Mouse (Mus musculus): ENCODE data around the gene Zfp72. TPM values are rescaled to one million over a fixed set of nuclear protein-coding genes. Genes with fewer than 3 reads are reported as not detected.

Gene Zfp72
- polyA plus RNA-seq, 1 experiment from 2014 or later, result 5.4 TPM

GRCm38 (mm10) chr13:74350435-74350906 lies 40.2 kb downstream of the Zfp72 start:
- peak; percentile 36; the same call in 1 of the 2 replicates for ATAC-seq (ENCODE audit: borderline replicate concordance, extremely low read depth, low FRiP score, low TSS enrichment)
- Histone ChIP-seq H3K27ac (peak overlapping the region; percentile 25), H3K36me3 (peaks cover 17% of the 10 kb centered on the region), H3K4me3 (peak overlapping the region; percentile 74), H3K9ac (peak overlapping the region; percentile 83), H3K9me3 (no peaks in the 10 kb centered on the region), H3K4me1 (peaks cover 15% of the 10 kb centered on the region), H3K4me2 (peak overlapping the region; percentile 58), H3K27me3 (no peaks in the 10 kb centered on the region)
- WGBS, result under 1% methylated on average over 15 of the region's 15 CpGs

DNA sequence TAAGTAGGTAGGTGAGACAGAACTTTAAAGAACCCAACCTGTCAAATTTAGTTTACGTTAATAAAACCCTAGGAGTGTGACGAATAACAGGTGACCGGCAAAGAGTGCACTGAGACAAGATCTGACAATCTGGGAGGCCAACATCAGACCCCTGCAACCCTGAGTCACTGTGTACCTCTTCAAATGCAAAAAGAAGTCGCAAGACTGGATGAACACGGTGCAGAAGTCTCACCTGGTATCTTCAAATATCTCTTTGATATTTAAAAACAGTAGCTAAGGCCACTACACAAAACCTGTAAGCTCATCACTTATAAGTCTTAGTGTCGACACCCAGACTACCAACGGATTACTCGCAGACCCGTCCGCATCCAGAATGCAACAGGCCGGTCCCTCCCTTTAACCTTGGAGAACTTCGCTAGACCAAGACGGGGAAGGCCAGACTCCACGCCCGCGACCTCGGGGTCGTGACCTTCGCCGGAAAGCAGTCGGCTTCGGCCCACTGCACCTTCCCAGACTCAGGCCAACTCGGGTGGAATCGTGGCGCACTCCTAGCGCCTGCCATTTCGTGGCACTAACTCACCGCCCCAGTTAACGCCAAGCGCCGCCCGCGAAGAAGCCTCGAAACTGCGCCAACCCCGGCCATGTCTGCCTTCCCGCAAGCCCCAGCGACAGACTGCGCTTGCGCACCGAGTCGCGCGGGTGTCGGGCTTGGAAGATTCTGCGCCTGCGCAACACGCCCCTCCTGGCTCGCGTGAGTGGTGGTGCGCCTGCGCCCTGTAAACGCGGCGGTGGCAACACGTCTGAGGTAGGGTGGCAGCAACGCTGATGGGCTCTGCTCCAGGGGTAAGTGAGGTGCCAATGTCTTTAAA lies 40.8 kb downstream of the Zfp72 start, which contains the start of the genes Sdha and Ccdc127:
TSS of gene Sdha (minus strand) at position 715 of the 869 bp plus-strand sequence.
TSS of gene Ccdc127 (plus strand) at position 744 of the 869 bp plus-strand sequence.
- Histone ChIP-seq H3K9ac (peak within 1 kb of the TSS; percentile 83), H3K9me3 (no peaks in the 10 kb centered on the region), H3K27me3 (no peaks in the 10 kb centered on the region), H3K27ac (peak within 1 kb of the TSS; percentile 70), H3K4me3 (peak within 1 kb of the TSS; percentile 74), H3K4me2 (peak within 1 kb of the TSS; percentile 58), H3K36me3 (peaks cover 17% of the 10 kb centered on the region), H3K4me1 (peaks cover 15% of the 10 kb centered on the region)
- WGBS, result under 1% methylated on average over 57 of the region's 57 CpGs
- peak; percentile 99 for ATAC-seq (ENCODE audit: borderline replicate concordance, extremely low read depth, low FRiP score, low TSS enrichment)

- Histone ChIP-seq H3K27ac (no peak overlapping the region), H3K36me3 (peaks cover 71% of the 10 kb centered on the region), H3K9me3 (no peaks in the 10 kb centered on the region), H3K9ac (no peak overlapping the region), H3K4me1 (no peaks in the 10 kb centered on the region), H3K4me2 (no peak overlapping the region), H3K27me3 (no peaks in the 10 kb centered on the region), H3K4me3 (no peak overlapping the region)
- ATAC-seq (ENCODE audit: borderline replicate concordance, extremely low read depth, low FRiP score, low TSS enrichment), result no peak
- 36% methylated on average over 3 of the region's 3 CpGs for WGBS
Observed at GRCm38 (mm10) chr13:74341036-74341435, 49.6 kb downstream of the Zfp72 start.

- ATAC-seq (ENCODE audit: borderline replicate concordance, extremely low read depth, low FRiP score, low TSS enrichment), result no peak
- no peaks in the 10 kb centered on the region for H3K4me1 ChIP-seq
- H3K4me2 ChIP-seq, result no peak overlapping the region
- H3K9me3 ChIP-seq, result no peaks in the 10 kb centered on the region
- no peak overlapping the region for H3K27ac ChIP-seq
- H3K4me3 ChIP-seq, result no peak overlapping the region
- H3K27me3 ChIP-seq, result no peaks in the 10 kb centered on the region
- H3K36me3 ChIP-seq, result peaks cover 77% of the 10 kb centered on the region
- no peak overlapping the region for H3K9ac ChIP-seq
Observed at GRCm38 (mm10) chr13:74329321-74329720, 61.3 kb downstream of the Zfp72 start.

MicroRNA genes within 50 kb of the gene (microRNA counts, 519-probe panel; counts per million panel counts)
- microRNA mmu-miR-692, result 19.7 counts per million

Small RNA genes lying within 50 kb of the gene (microRNA-seq; reads per million reads assigned to microRNA genes)
- gene Mir692-3, result not detected

Other genes with a start within 250 kb of the Zfp72 start
- 69.4 and 72.7 TPM in 2 replicates for gene Exoc3, start 182.1 kb downstream of the Zfp72 start, polyA plus RNA-seq (2015; fragmentation: Nextera tagmentation; extraction: Ambion mirVana)
- 0.54 and 0.87 TPM in 2 replicates for gene Ahrr, start 98.5 kb downstream of the Zfp72 start, polyA plus RNA-seq (2015; fragmentation: Nextera tagmentation; extraction: Ambion mirVana)
- 128 and 136 TPM in 2 replicates for gene Pdcd6, start 73.3 kb downstream of the Zfp72 start, polyA plus RNA-seq (2015; fragmentation: Nextera tagmentation; extraction: Ambion mirVana)
- 262 and 281 TPM in 2 replicates for gene Sdha, start 40.6 kb downstream of the Zfp72 start, polyA plus RNA-seq (2015; fragmentation: Nextera tagmentation; extraction: Ambion mirVana)
- gene Ccdc127, start 40.5 kb downstream of the Zfp72 start, polyA plus RNA-seq (2015; fragmentation: Nextera tagmentation; extraction: Ambion mirVana), result 50.2 and 51.1 TPM in 2 replicates
- 0.13 TPM in 1 of 2 replicates, not detected in the other for gene Lrrc14b, start 26.8 kb downstream of the Zfp72 start, polyA plus RNA-seq (2015; fragmentation: Nextera tagmentation; extraction: Ambion mirVana)
- 73.5 and 77.1 TPM in 2 replicates for gene Ftl1-ps1, start 8.9 kb upstream of the Zfp72 start, polyA plus RNA-seq (2015; fragmentation: Nextera tagmentation; extraction: Ambion mirVana)
- gene Zfp825, start 103.2 kb upstream of the Zfp72 start, polyA plus RNA-seq (2015; fragmentation: Nextera tagmentation; extraction: Ambion mirVana), result 22.8 and 22.9 TPM in 2 replicates
- gene Erap1, start 248.7 kb upstream of the Zfp72 start, polyA plus RNA-seq (2015; fragmentation: Nextera tagmentation; extraction: Ambion mirVana), result 27.0 and 33.5 TPM in 2 replicates